Mouse (Mus musculus): ENCODE measurements at regions not wholly inside any gene's neighbourhood (a gene's known extent, or its start where the extent isn't known, plus 50 kb on each side); places are given as distances from the start of the nearest gene placed in this dataset.

GRCm38 (mm10) chr8:100796628-100797027, 1380.4 kb upstream of the Cdh8 start:
- H3K4me3 ChIP-seq (replicated peaks; ENCODE audit: low read length): no peak overlapping the region
- no peak overlapping the region for H3K4me2 ChIP-seq (replicated peaks)
- H3K27me3 ChIP-seq (ENCODE audit: control insufficient read depth, insufficient read depth, low read length): no peaks in the 10 kb centered on the region
- H3K36me3 ChIP-seq (replicated peaks; ENCODE audit: control insufficient read depth, insufficient read depth): no peaks in the 10 kb centered on the region
- no peaks in the 10 kb centered on the region for H3K4me1 ChIP-seq (replicated peaks; ENCODE audit: control insufficient read depth, insufficient read depth, low read length)
- no peaks in the 10 kb centered on the region for H3K9me3 ChIP-seq (ENCODE audit: control insufficient read depth, low read length)
- H3K9ac ChIP-seq: no peak overlapping the region
- DNase-seq (ENCODE audit: low spot score) (no peak), ATAC-seq (ENCODE audit: low FRiP score) (no peak)
- 76% methylated on average over 1 of the region's 1 CpGs for WGBS
- H3K27ac ChIP-seq: no peak overlapping the region

GRCm38 (mm10) chr8:100793951-100794350, 1377.7 kb upstream of the Cdh8 start:
- DNase-seq (ENCODE audit: low spot score) (no peak), ATAC-seq (ENCODE audit: low FRiP score) (no peak)
- H3K4me2 ChIP-seq (replicated peaks): no peak overlapping the region
- no peaks in the 10 kb centered on the region for H3K4me1 ChIP-seq (replicated peaks; ENCODE audit: control insufficient read depth, insufficient read depth, low read length)
- no peaks in the 10 kb centered on the region for H3K36me3 ChIP-seq (replicated peaks; ENCODE audit: control insufficient read depth, insufficient read depth)
- H3K9ac ChIP-seq: no peak overlapping the region
- H3K27ac ChIP-seq: no peak overlapping the region
- H3K9me3 ChIP-seq (ENCODE audit: control insufficient read depth, low read length): no peaks in the 10 kb centered on the region
- WGBS: 89% methylated on average over 7 of the region's 7 CpGs
- no peaks in the 10 kb centered on the region for H3K27me3 ChIP-seq (ENCODE audit: control insufficient read depth, insufficient read depth, low read length)
- H3K4me3 ChIP-seq (replicated peaks; ENCODE audit: low read length): no peak overlapping the region

GRCm38 (mm10) chr8:100790592-100791141, 1374.4 kb upstream of the Cdh8 start:
- Histone ChIP-seq H3K27ac (no peak overlapping the region), H3K36me3 (replicated peaks; ENCODE audit: control insufficient read depth, insufficient read depth) (no peaks in the 10 kb centered on the region), H3K4me3 (replicated peaks; ENCODE audit: low read length) (no peak overlapping the region), H3K9me3 (ENCODE audit: control insufficient read depth, low read length) (no peaks in the 10 kb centered on the region), H3K27me3 (ENCODE audit: control insufficient read depth, insufficient read depth, low read length) (no peaks in the 10 kb centered on the region), H3K4me2 (replicated peaks) (peak overlapping the region; percentile 19; the same call in 1 of the 2 replicates), H3K4me1 (replicated peaks; ENCODE audit: control insufficient read depth, insufficient read depth, low read length) (no peaks in the 10 kb centered on the region), H3K9ac (no peak overlapping the region)
- DNase-seq (ENCODE audit: low spot score): no peak
- ATAC-seq (ENCODE audit: low FRiP score): no peak
- 56% methylated on average over 11 of the region's 11 CpGs for WGBS

- Histone ChIP-seq H3K27me3 (ENCODE audit: control insufficient read depth, insufficient read depth, low read length) (no peaks in the 10 kb centered on the region), H3K4me3 (replicated peaks; ENCODE audit: low read length) (no peak overlapping the region), H3K4me1 (replicated peaks; ENCODE audit: control insufficient read depth, insufficient read depth, low read length) (no peaks in the 10 kb centered on the region), H3K4me2 (replicated peaks) (no peak overlapping the region), H3K36me3 (replicated peaks; ENCODE audit: control insufficient read depth, insufficient read depth) (no peaks in the 10 kb centered on the region), H3K9me3 (ENCODE audit: control insufficient read depth, low read length) (no peaks in the 10 kb centered on the region), H3K27ac (no peak overlapping the region), H3K9ac (no peak overlapping the region)
- no peak for ATAC-seq (ENCODE audit: low FRiP score)
- 70% methylated on average over 6 of the region's 6 CpGs for whole genome bisulfite sequencing
- DNase-seq (ENCODE audit: low spot score): no peak
Observed at GRCm38 (mm10) chr8:100788132-100788531, 1371.9 kb upstream of the Cdh8 start.

GRCm38 (mm10) chr8:100772742-100773370, 1356.6 kb upstream of the Cdh8 start:
- ATAC-seq (ENCODE audit: low FRiP score) (peak; percentile 62; the same call in 1 of the 2 replicates), DNase-seq (ENCODE audit: low spot score) (peak; percentile 81)
- H3K27ac ChIP-seq: no peak overlapping the region; the same call in 1 of the 2 replicates
- H3K4me1 ChIP-seq (replicated peaks; ENCODE audit: control insufficient read depth, insufficient read depth, low read length): no peaks in the 10 kb centered on the region
- H3K36me3 ChIP-seq (replicated peaks; ENCODE audit: control insufficient read depth, insufficient read depth): no peaks in the 10 kb centered on the region
- H3K9ac ChIP-seq: peak overlapping the region; percentile 46
- peak overlapping the region; percentile 44 for H3K4me2 ChIP-seq (replicated peaks)
- WGBS: 22% methylated on average over 9 of the region's 9 CpGs
- H3K4me3 ChIP-seq (replicated peaks; ENCODE audit: low read length): no peak overlapping the region
- H3K27me3 ChIP-seq (ENCODE audit: control insufficient read depth, insufficient read depth, low read length): no peaks in the 10 kb centered on the region
- H3K9me3 ChIP-seq (ENCODE audit: control insufficient read depth, low read length): no peaks in the 10 kb centered on the region

- 47% methylated on average over 4 of the region's 4 CpGs for WGBS
- no peak; the same call in 1 of the 2 replicates for ATAC-seq (ENCODE audit: low FRiP score)
- Histone ChIP-seq H3K4me1 (replicated peaks; ENCODE audit: control insufficient read depth, insufficient read depth, low read length) (no peaks in the 10 kb centered on the region), H3K27ac (peak overlapping the region; percentile 9; the same call in 1 of the 2 replicates), H3K9ac (no peak overlapping the region), H3K4me3 (replicated peaks; ENCODE audit: low read length) (no peak overlapping the region), H3K4me2 (replicated peaks) (no peak overlapping the region), H3K36me3 (replicated peaks; ENCODE audit: control insufficient read depth, insufficient read depth) (no peaks in the 10 kb centered on the region), H3K27me3 (ENCODE audit: control insufficient read depth, insufficient read depth, low read length) (no peaks in the 10 kb centered on the region), H3K9me3 (ENCODE audit: control insufficient read depth, low read length) (no peaks in the 10 kb centered on the region)
- no peak for DNase-seq (ENCODE audit: low spot score)
Observed at GRCm38 (mm10) chr8:100769617-100770016, 1353.3 kb upstream of the Cdh8 start.

- 82% methylated on average over 4 of the region's 4 CpGs for WGBS
- ATAC-seq (ENCODE audit: low FRiP score): no peak
Observed at GRCm38 (mm10) chr8:100733927-100734326, 1317.7 kb upstream of the Cdh8 start.

GRCm38 (mm10) chr8:100702365-100702764, 1286.1 kb upstream of the Cdh8 start:
- Histone ChIP-seq H3K27ac (no peak overlapping the region), H3K27me3 (ENCODE audit: control insufficient read depth, insufficient read depth, low read length) (no peaks in the 10 kb centered on the region), H3K4me1 (replicated peaks; ENCODE audit: control insufficient read depth, insufficient read depth, low read length) (no peaks in the 10 kb centered on the region), H3K4me2 (replicated peaks) (no peak overlapping the region), H3K36me3 (replicated peaks; ENCODE audit: control insufficient read depth, insufficient read depth) (no peaks in the 10 kb centered on the region), H3K9me3 (ENCODE audit: control insufficient read depth, low read length) (no peaks in the 10 kb centered on the region), H3K4me3 (replicated peaks; ENCODE audit: low read length) (no peak overlapping the region), H3K9ac (no peak overlapping the region)
- ATAC-seq (ENCODE audit: low FRiP score) (no peak), DNase-seq (ENCODE audit: low spot score) (no peak)
- WGBS: 66% methylated on average over 2 of the region's 2 CpGs

More at GRCm38 (mm10) chr8:100733927-100734326, 1317.7 kb upstream of the Cdh8 start:
- H3K27me3 ChIP-seq (ENCODE audit: control insufficient read depth, insufficient read depth, low read length): no peaks in the 10 kb centered on the region
- no peaks in the 10 kb centered on the region for H3K36me3 ChIP-seq (replicated peaks; ENCODE audit: control insufficient read depth, insufficient read depth)
- H3K4me2 ChIP-seq (replicated peaks): no peak overlapping the region
- no peak for DNase-seq (ENCODE audit: low spot score)
- H3K9ac ChIP-seq: no peak overlapping the region
- 0 out of 2 replicates have a peak, but pooled peaks cover 3% of the 10 kb centered on the region for H3K9me3 ChIP-seq (ENCODE audit: control insufficient read depth, low read length)
- H3K27ac ChIP-seq: no peak overlapping the region
- H3K4me3 ChIP-seq (replicated peaks; ENCODE audit: low read length): no peak overlapping the region
- H3K4me1 ChIP-seq (replicated peaks; ENCODE audit: control insufficient read depth, insufficient read depth, low read length): no peaks in the 10 kb centered on the region

- no peaks in the 10 kb centered on the region for H3K27me3 ChIP-seq (ENCODE audit: control insufficient read depth, insufficient read depth, low read length)
- no peak overlapping the region for H3K9ac ChIP-seq
- WGBS: 84% methylated on average over 3 of the region's 3 CpGs
- H3K27ac ChIP-seq: no peak overlapping the region
- H3K4me3 ChIP-seq (replicated peaks; ENCODE audit: low read length): no peak overlapping the region
- no peak overlapping the region for H3K4me2 ChIP-seq (replicated peaks)
- H3K4me1 ChIP-seq (replicated peaks; ENCODE audit: control insufficient read depth, insufficient read depth, low read length): no peaks in the 10 kb centered on the region
- H3K9me3 ChIP-seq (ENCODE audit: control insufficient read depth, low read length): no peaks in the 10 kb centered on the region
- H3K36me3 ChIP-seq (replicated peaks; ENCODE audit: control insufficient read depth, insufficient read depth): no peaks in the 10 kb centered on the region
- no peak for DNase-seq (ENCODE audit: low spot score)
- no peak for ATAC-seq (ENCODE audit: low FRiP score)
Observed at GRCm38 (mm10) chr8:100695043-100695442, 1278.8 kb upstream of the Cdh8 start.
